Mouse (Mus musculus) lung, embryonic 16.5 days (tissue): Measurements from ENCODE around the gene Adora3. TPM values are rescaled to one million over a fixed set of nuclear protein-coding genes. Genes with fewer than 3 reads are reported as not detected.

Source experiments
- ATAC-seq: fragments of 200-750 bp; cut with Nextera tagmentation; 2 replicates; pipeline ENCODE4 v1.8.0; 2017; ENCODE audit warnings: low read depth, mild to moderate bottlenecking, moderate library complexity
- H3K27ac ChIP-seq: fragments of 300-500 bp; sonication (generic); 2 replicates; pipeline ENCODE4 v1.5.1; 2014; ENCODE audit warnings: mild to moderate bottlenecking, control low read depth, low read length
- H3K27me3 ChIP-seq: fragments of 300-500 bp; sonication (generic); 2 replicates; pipeline ENCODE4 v1.6.1; 2014; ENCODE audit warnings: low read depth, low read length, mixed read lengths; ENCODE audit not compliant: control insufficient read depth, insufficient read depth
- H3K36me3 ChIP-seq: fragments of 300-500 bp; sonication (generic); 2 replicates; pipeline ENCODE4 v1.6.1; 2014; ENCODE audit warnings: low read length; ENCODE audit not compliant: control insufficient read depth, insufficient read depth
- H3K4me1 ChIP-seq: fragments of 300-500 bp; sonication (generic); replicated peaks from 2 replicates; pipeline ENCODE4 v1.6.1; 2014; ENCODE audit warnings: low read length, mixed read lengths; ENCODE audit not compliant: control insufficient read depth, insufficient read depth
- H3K4me2 ChIP-seq: fragments of 300-500 bp; sonication (generic); 2 replicates; pipeline ENCODE4 v1.6.1; 2014; ENCODE audit warnings: low read depth, low read length, control low read depth
- H3K4me3 ChIP-seq: fragments of 300-500 bp; sonication (generic); 2 replicates; pipeline ENCODE4 v1.5.1; 2014; ENCODE audit warnings: mild to moderate bottlenecking, low read length, control low read depth
- H3K9ac ChIP-seq: fragments of 300-500 bp; sonication (generic); 2 replicates; pipeline ENCODE4 v1.6.1; 2014; ENCODE audit warnings: low read length, control low read depth
- H3K9me3 ChIP-seq: fragments of 300-500 bp; sonication (generic); 2 replicates; pipeline ENCODE4 v1.6.1; 2016; ENCODE audit warnings: low read length; ENCODE audit not compliant: control insufficient read depth
- WGBS: fragments of 180-500 bp; shearing (Covaris S2); extraction: QIAGEN DNeasy Blood & Tissue Kit; methylation state at CpG from one replicate; pipeline ENCODE4 v1.1.7; 2014; 5-methylcytosine and 5-hydroxymethylcytosine counted together
- polyA plus RNA-seq: library from polyadenylated mRNA; unstranded; fragments of >200 nt; fragmentation: Nextera tagmentation; extraction: Ambion mirVana; gene quantifications from 2 replicates; pipeline ENCODE4 v1.2.1, GENCODE M21; 2015

Adora3 gene
- 0.45 TPM in 2 replicates for polyA plus RNA-seq

DNA sequence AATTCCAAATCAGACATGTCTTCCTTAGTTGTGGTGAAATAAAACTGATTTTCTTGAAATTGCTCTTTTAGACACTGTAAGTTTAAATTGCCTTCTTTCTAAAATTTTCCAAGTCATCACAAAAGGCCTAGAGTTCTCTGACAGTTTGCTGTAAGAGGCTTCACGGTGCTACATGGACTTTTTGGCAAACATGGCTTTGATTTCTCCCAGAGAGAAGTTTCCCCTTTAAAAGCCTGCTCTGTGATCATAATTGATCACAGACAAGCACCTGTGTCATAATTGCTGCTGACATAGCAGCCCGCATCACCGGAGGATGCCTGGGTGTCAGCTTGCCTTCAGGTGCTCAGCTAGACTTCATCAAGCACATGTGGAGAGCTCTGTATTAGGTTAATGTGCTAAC, at the start of gene Adora3, which contains the start of gene Tmigd3:
Gene Adora3 (plus strand): TSS at position 301 of the 400 bp plus-strand sequence.
Gene Tmigd3 (plus strand): TSS at position 346 of the 400 bp plus-strand sequence.
- H3K27me3 ChIP-seq = no peaks in the 10 kb centered on the region
- no peak for ATAC-seq
- no peaks in the 10 kb centered on the region for H3K9me3 ChIP-seq
- H3K36me3 ChIP-seq = no peaks in the 10 kb centered on the region
- H3K4me2 ChIP-seq = no peak within 1 kb of the TSS
- H3K4me1 ChIP-seq = peaks cover 12% of the 10 kb centered on the region
- H3K27ac ChIP-seq = no peak within 1 kb of the TSS
- WGBS = 84% methylated on average over 3 of the region's 3 CpGs
- no peak within 1 kb of the TSS for H3K9ac ChIP-seq
- H3K4me3 ChIP-seq = no peak within 1 kb of the TSS

GRCm38 (mm10) chr3:105821504-105821903, 49.2 kb upstream of the Adora3 start:
- Histone ChIP-seq H3K4me1 (0 out of 2 replicates have a peak, but pooled peaks cover 4% of the 10 kb centered on the region), H3K27ac (no peak overlapping the region), H3K27me3 (no peaks in the 10 kb centered on the region), H3K36me3 (no peaks in the 10 kb centered on the region), H3K9me3 (no peaks in the 10 kb centered on the region), H3K4me2 (no peak overlapping the region), H3K9ac (no peak overlapping the region), H3K4me3 (no peak overlapping the region)
- WGBS = 87% methylated on average over 3 of the region's 3 CpGs
- ATAC-seq = no peak

- no peak for ATAC-seq
- H3K36me3 ChIP-seq = no peaks in the 10 kb centered on the region
Observed at GRCm38 (mm10) chr3:105823609-105824008, 47.0 kb upstream of the Adora3 start.

GRCm38 (mm10) chr3:105824103-105824502, 46.6 kb upstream of the Adora3 start:
- 33% methylated on average over 5 of the region's 5 CpGs for WGBS
- no peak overlapping the region for H3K4me2 ChIP-seq
- H3K27ac ChIP-seq = no peak overlapping the region
- no peaks in the 10 kb centered on the region for H3K27me3 ChIP-seq
- H3K36me3 ChIP-seq = no peaks in the 10 kb centered on the region
- H3K9me3 ChIP-seq = no peaks in the 10 kb centered on the region
- no peak overlapping the region for H3K4me3 ChIP-seq
- no peak overlapping the region for H3K9ac ChIP-seq
- 0 out of 2 replicates have a peak, but pooled peaks cover 2% of the 10 kb centered on the region for H3K4me1 ChIP-seq
- no peak for ATAC-seq

More at GRCm38 (mm10) chr3:105823609-105824008, 47.0 kb upstream of the Adora3 start:
- Histone ChIP-seq H3K4me1 (0 out of 2 replicates have a peak, but pooled peaks cover 4% of the 10 kb centered on the region), H3K27me3 (no peaks in the 10 kb centered on the region), H3K27ac (no peak overlapping the region), H3K9ac (no peak overlapping the region), H3K4me2 (no peak overlapping the region), H3K9me3 (no peaks in the 10 kb centered on the region), H3K4me3 (no peak overlapping the region)

DNA sequence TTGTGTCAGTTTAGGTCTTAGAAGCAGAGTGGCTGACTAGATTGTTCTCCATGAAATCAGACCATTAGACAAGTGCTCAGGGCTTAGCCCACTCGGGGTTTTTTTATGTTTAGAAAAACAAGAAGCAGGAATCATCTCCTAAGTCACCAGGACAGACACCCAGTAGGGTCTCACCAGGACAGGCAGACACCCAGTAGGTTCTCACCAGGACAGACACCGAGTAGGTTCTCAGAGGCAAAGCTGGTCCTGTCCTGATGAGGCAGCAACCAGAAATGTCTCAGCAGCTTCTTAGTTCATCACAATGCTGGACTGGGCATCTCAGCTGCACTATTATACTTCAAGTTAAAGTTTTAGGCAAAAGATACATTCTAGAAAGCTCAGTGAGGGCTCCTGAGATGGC, 46.0 kb upstream of the Adora3 start:
- H3K27ac ChIP-seq = no peak overlapping the region
- no peak overlapping the region for H3K4me2 ChIP-seq
- no peak overlapping the region for H3K4me3 ChIP-seq
- no peak overlapping the region for H3K9ac ChIP-seq
- H3K9me3 ChIP-seq = no peaks in the 10 kb centered on the region
- no peaks in the 10 kb centered on the region for H3K36me3 ChIP-seq
- no peaks in the 10 kb centered on the region for H3K27me3 ChIP-seq
- 0 out of 2 replicates have a peak, but pooled peaks cover 2% of the 10 kb centered on the region for H3K4me1 ChIP-seq
- WGBS = 60% methylated on average over 2 of the region's 2 CpGs
- no peak for ATAC-seq

- Histone ChIP-seq H3K27me3 (no peaks in the 10 kb centered on the region), H3K9me3 (no peaks in the 10 kb centered on the region), H3K4me1 (0 out of 2 replicates have a peak, but pooled peaks cover 2% of the 10 kb centered on the region), H3K4me2 (no peak overlapping the region), H3K36me3 (no peaks in the 10 kb centered on the region), H3K9ac (no peak overlapping the region), H3K4me3 (no peak overlapping the region), H3K27ac (no peak overlapping the region)
- ATAC-seq = peak; percentile 74
- WGBS = 37% methylated on average over 7 of the region's 7 CpGs
Observed at GRCm38 (mm10) chr3:105825501-105826161, 45.0 kb upstream of the Adora3 start.

GRCm38 (mm10) chr3:105831584-105831983, 39.1 kb upstream of the Adora3 start:
- Histone ChIP-seq H3K36me3 (no peaks in the 10 kb centered on the region), H3K27me3 (no peaks in the 10 kb centered on the region), H3K4me1 (no peaks in the 10 kb centered on the region), H3K9ac (no peak overlapping the region), H3K4me3 (no peak overlapping the region), H3K27ac (no peak overlapping the region), H3K4me2 (no peak overlapping the region), H3K9me3 (no peaks in the 10 kb centered on the region)
- no peak for ATAC-seq
- 87% methylated on average over 3 of the region's 3 CpGs for WGBS

GRCm38 (mm10) chr3:105835875-105836274, 34.8 kb upstream of the Adora3 start:
- H3K36me3 ChIP-seq = no peaks in the 10 kb centered on the region

GRCm38 (mm10) chr3:105836883-105837282, 33.8 kb upstream of the Adora3 start:
- no peak overlapping the region for H3K9ac ChIP-seq

More at GRCm38 (mm10) chr3:105835875-105836274, 34.8 kb upstream of the Adora3 start:
- no peak overlapping the region for H3K27ac ChIP-seq
- no peak for ATAC-seq
- no peaks in the 10 kb centered on the region for H3K9me3 ChIP-seq
- H3K4me3 ChIP-seq = no peak overlapping the region
- H3K4me2 ChIP-seq = no peak overlapping the region
- no peaks in the 10 kb centered on the region for H3K4me1 ChIP-seq
- no peaks in the 10 kb centered on the region for H3K27me3 ChIP-seq
- H3K9ac ChIP-seq = no peak overlapping the region
- 60% methylated on average over 3 of the region's 3 CpGs for WGBS

More at GRCm38 (mm10) chr3:105836883-105837282, 33.8 kb upstream of the Adora3 start:
- no peak for ATAC-seq
- Histone ChIP-seq H3K4me3 (no peak overlapping the region), H3K36me3 (no peaks in the 10 kb centered on the region), H3K27me3 (no peaks in the 10 kb centered on the region), H3K4me1 (no peaks in the 10 kb centered on the region), H3K27ac (no peak overlapping the region), H3K9me3 (no peaks in the 10 kb centered on the region), H3K4me2 (no peak overlapping the region)
- WGBS = 82% methylated on average over 3 of the region's 3 CpGs
